Mouse (Mus musculus) lung, embryonic 14.5 days (tissue): Measurements from ENCODE around the gene Pgr. TPM values are rescaled to one million over a fixed set of nuclear protein-coding genes. Genes with fewer than 3 reads are reported as not detected.

ENCODE experiments used
- ATAC-seq: fragments of 200-750 bp; cut with Nextera tagmentation; 2 replicates; pipeline ENCODE4 v1.8.0; 2017; ENCODE audit warnings: mild to moderate bottlenecking, moderate TSS enrichment, moderate library complexity; ENCODE audit not compliant: insufficient read depth
- DNase-seq: peaks from one replicate; pipeline ENCODE4 v3.0.0-alpha.2; 2015
- H3K27ac ChIP-seq: fragments of 300-500 bp; sonication (generic); 2 replicates; pipeline ENCODE4 v1.5.1; 2014; ENCODE audit warnings: low read depth, mild to moderate bottlenecking, moderate library complexity
- H3K27me3 ChIP-seq: fragments of 300-500 bp; sonication (generic); 2 replicates; pipeline ENCODE4 v1.6.1; 2014; ENCODE audit warnings: low read length, control low read depth; ENCODE audit not compliant: insufficient read depth
- H3K36me3 ChIP-seq: fragments of 300-500 bp; sonication (generic); 2 replicates; pipeline ENCODE4 v1.6.1; 2014; ENCODE audit warnings: control low read depth; ENCODE audit not compliant: insufficient read depth
- H3K4me1 ChIP-seq: fragments of 300-500 bp; sonication (generic); 2 replicates; pipeline ENCODE4 v1.6.1; 2014; ENCODE audit warnings: antibody characterized with exemption, control low read depth; ENCODE audit not compliant: insufficient read depth
- H3K4me2 ChIP-seq: fragments of 300-500 bp; sonication (generic); 2 replicates; pipeline ENCODE4 v1.6.1; 2014; ENCODE audit warnings: mild to moderate bottlenecking
- H3K4me3 ChIP-seq: fragments of 300-500 bp; sonication (generic); 2 replicates; pipeline ENCODE4 v1.5.1; 2014; ENCODE audit warnings: low read depth, low read length
- H3K9ac ChIP-seq: fragments of 300-500 bp; sonication (generic); 2 replicates; pipeline ENCODE4 v1.6.1; 2014
- H3K9me3 ChIP-seq: fragments of 300-500 bp; sonication (generic); 2 replicates; pipeline ENCODE4 v1.6.1; 2016; ENCODE audit warnings: low read depth, low read length, control low read depth
- CTCF ChIP-seq: IDR thresholded peaks from 2 replicates; pipeline ENCODE4 v1.5.1; 2016; ENCODE audit warnings: antibody characterized with exemption, low read depth
- WGBS: fragments of 180-500 bp; shearing (Covaris S2); extraction: QIAGEN DNeasy Blood & Tissue Kit; methylation state at CpG from one replicate; pipeline ENCODE4 v1.1.7; 2014; 5-methylcytosine and 5-hydroxymethylcytosine counted together
- polyA plus RNA-seq: library from polyadenylated mRNA; unstranded; fragments of >200 nt; fragmentation: Nextera tagmentation; extraction: Ambion mirVana; gene quantifications from 2 replicates; pipeline ENCODE4 v1.2.1, GENCODE M21; 2014

The Pgr gene
- polyA plus RNA-seq, 1 experiment from 2014 or later: 0.47 TPM

DNA sequence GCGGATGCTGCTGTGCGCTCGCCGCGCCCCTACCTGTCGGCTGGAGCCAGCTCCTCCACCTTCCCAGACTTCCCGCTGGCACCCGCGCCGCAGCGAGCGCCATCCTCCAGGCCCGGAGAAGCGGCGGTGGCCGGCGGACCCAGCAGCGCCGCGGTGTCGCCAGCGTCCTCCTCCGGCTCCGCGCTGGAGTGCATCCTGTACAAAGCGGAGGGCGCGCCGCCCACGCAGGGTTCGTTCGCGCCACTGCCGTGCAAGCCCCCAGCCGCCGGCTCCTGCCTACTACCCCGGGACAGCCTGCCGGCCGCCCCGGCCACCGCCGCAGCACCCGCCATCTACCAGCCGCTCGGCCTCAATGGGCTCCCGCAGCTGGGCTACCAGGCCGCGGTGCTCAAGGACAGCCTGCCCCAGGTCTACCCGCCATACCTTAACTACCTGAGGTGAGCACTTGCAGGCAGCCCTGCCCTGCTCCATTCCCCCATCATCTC is 2.1 kb downstream of the Pgr start:
- H3K9ac ChIP-seq: peak overlapping the region; percentile 41
- peak; percentile 64 for ATAC-seq
- peaks cover 43% of the 10 kb centered on the region for H3K27me3 ChIP-seq
- no peaks in the 10 kb centered on the region for H3K36me3 ChIP-seq
- no peaks in the 10 kb centered on the region for H3K9me3 ChIP-seq
- WGBS: under 1% methylated on average over 47 of the region's 49 CpGs
- TF ChIP-seq CTCF: no peak
- DNase-seq: peak; percentile 43
- H3K4me2 ChIP-seq: peak overlapping the region; percentile 87
- peak overlapping the region; percentile 50 for H3K4me3 ChIP-seq
- H3K27ac ChIP-seq: no peak overlapping the region
- no peaks in the 10 kb centered on the region for H3K4me1 ChIP-seq

DNA sequence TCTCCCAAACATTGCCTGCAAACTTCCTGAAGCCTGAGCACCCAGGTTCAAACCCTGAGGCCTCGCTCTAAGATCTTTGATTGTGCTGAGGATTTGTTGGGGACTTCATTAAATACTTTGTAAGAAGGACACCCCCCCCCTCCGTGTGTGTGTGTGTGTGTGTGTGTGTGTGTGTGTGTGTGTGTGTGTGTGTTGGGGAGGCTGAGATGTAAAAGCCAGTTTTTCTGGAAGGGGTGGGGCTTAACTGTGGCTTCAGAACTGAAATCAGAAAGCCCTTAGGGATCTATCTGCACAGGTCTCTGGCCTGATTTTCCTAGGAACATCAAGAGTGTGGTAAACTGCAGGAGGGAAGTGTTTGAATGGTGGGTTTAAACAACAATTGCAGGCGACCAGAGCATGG is 2.6 kb downstream of the Pgr start:
- Histone ChIP-seq H3K4me3 (peak overlapping the region; percentile 50), H3K4me1 (no peaks in the 10 kb centered on the region), H3K27ac (no peak overlapping the region), H3K9ac (no peak overlapping the region), H3K36me3 (no peaks in the 10 kb centered on the region), H3K9me3 (no peaks in the 10 kb centered on the region), H3K4me2 (peak overlapping the region; percentile 87), H3K27me3 (peaks cover 43% of the 10 kb centered on the region)
- WGBS: 33% methylated on average over 3 of the region's 3 CpGs
- ATAC-seq (no peak), DNase-seq (no peak)
- TF ChIP-seq CTCF: no peak

DNA sequence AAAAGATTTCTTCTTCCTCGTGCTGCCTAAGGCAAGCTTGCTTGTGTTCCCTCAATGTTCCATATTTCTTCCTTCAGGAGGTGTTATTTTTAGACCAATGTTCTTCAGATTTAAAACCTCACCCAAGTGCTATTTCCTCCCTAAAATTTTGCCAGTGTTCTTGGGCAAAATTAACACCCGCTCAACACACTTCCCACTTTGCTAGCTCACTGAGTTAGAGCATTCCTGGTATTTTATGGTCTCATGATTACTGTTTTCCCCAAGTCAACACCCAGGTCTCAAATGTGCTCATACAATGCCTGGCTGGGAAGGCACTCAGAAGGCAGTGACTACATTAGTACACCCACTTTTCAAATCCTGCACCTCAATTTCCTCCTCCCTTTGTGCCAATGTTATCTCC is 27.9 kb downstream of the Pgr start:
- Histone ChIP-seq H3K4me3 (no peak overlapping the region), H3K27ac (no peak overlapping the region), H3K4me1 (no peaks in the 10 kb centered on the region), H3K9ac (no peak overlapping the region), H3K36me3 (no peaks in the 10 kb centered on the region), H3K27me3 (no peaks in the 10 kb centered on the region), H3K9me3 (no peaks in the 10 kb centered on the region), H3K4me2 (no peak overlapping the region)
- DNase-seq (no peak), ATAC-seq (no peak)
- TF ChIP-seq CTCF: no peak
- 83% methylated on average over 2 of the region's 2 CpGs for WGBS

DNA sequence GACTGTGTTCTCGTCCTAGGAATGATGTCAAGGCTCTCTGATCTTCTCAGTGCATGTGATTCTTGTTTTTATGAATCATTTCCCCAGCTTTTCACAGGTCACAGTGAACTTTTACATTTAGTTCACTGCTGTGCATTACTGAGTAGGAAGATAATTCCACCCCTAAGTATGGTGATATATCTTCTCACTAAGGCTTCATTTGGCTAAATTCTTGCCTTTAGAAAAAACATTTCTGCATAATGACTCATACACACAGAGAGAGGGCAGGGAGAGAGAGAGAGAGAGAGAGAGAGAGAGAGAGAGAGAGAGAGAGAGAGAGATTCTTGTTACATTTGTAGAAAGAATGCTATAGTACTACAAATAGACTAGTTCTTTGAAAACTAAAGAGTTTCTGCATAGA is 38.1 kb downstream of the Pgr start:
- Histone ChIP-seq H3K4me2 (no peak overlapping the region), H3K36me3 (no peaks in the 10 kb centered on the region), H3K9me3 (no peaks in the 10 kb centered on the region), H3K27ac (no peak overlapping the region), H3K4me3 (no peak overlapping the region), H3K9ac (no peak overlapping the region), H3K4me1 (no peaks in the 10 kb centered on the region), H3K27me3 (no peaks in the 10 kb centered on the region)
- DNase-seq (no peak), ATAC-seq (no peak)
- 20% methylated on average over 1 of the region's 1 CpGs for WGBS
- TF ChIP-seq CTCF: no peak

DNA sequence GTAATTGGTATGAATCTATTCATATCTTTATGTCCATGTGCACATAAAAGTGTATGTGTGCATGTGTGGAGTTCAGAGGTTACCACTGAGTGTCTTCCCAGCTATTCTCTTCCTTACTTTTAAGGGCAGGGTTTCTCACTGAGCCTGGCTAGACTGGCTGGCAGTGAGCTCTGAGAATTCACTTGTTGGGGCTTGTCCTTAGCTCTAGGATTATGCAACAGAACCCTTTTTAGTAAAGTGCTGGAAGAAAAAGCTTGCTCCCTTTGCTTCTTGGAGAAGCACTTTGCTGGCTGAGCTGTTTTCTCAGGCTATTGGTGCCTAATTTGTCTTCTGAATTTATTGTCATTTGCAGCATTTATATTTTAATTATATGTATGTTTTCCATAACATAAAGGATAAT is 53.7 kb downstream of the Pgr start:
- no peaks in the 10 kb centered on the region for H3K9me3 ChIP-seq
- no peak for TF ChIP-seq CTCF
- H3K27me3 ChIP-seq: no peaks in the 10 kb centered on the region
- H3K9ac ChIP-seq: no peak overlapping the region
- no peak for DNase-seq
- H3K4me1 ChIP-seq: no peaks in the 10 kb centered on the region
- no peak for ATAC-seq
- H3K4me3 ChIP-seq: no peak overlapping the region
- no peak overlapping the region for H3K27ac ChIP-seq
- no peaks in the 10 kb centered on the region for H3K36me3 ChIP-seq
- no peak overlapping the region for H3K4me2 ChIP-seq

DNA sequence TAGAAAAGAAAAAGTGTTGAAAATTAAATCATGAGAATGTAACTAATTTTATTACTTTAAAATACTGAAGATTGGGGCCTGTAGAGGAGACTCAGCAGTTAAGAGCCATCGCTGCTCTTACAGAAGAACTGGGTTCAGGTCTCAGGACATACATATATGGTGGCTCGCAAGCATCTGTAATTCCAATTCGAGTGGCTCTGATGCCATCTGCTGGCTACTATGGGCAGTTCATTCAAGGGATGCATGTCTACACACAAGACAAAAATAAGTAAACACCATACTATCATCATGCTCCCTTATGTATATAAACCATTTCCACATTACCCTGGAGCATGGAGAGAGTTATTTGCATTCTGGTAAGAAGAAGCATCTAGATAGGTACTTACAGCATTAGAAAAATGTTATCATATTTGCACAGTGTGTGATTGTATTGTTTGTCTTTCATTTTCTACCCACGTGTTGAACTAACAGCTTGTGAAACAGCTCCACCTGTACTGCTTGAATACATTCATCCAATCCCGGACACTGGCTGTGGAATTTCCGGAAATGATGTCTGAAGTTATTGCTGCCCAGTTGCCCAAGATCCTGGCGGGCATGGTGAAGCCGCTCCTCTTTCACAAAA is 65.0 kb downstream of the Pgr start:
- H3K9me3 ChIP-seq: no peaks in the 10 kb centered on the region
- no peaks in the 10 kb centered on the region for H3K27me3 ChIP-seq
- no peak overlapping the region for H3K27ac ChIP-seq
- no peak overlapping the region for H3K4me3 ChIP-seq
- peak; percentile 71 for TF ChIP-seq CTCF
- DNase-seq: peak; percentile 77
- no peaks in the 10 kb centered on the region for H3K4me1 ChIP-seq
- no peaks in the 10 kb centered on the region for H3K36me3 ChIP-seq
- no peak; the same call in 1 of the 2 replicates for ATAC-seq
- WGBS: 60% methylated on average over 8 of the region's 8 CpGs
- H3K9ac ChIP-seq: no peak overlapping the region
- H3K4me2 ChIP-seq: no peak overlapping the region

DNA sequence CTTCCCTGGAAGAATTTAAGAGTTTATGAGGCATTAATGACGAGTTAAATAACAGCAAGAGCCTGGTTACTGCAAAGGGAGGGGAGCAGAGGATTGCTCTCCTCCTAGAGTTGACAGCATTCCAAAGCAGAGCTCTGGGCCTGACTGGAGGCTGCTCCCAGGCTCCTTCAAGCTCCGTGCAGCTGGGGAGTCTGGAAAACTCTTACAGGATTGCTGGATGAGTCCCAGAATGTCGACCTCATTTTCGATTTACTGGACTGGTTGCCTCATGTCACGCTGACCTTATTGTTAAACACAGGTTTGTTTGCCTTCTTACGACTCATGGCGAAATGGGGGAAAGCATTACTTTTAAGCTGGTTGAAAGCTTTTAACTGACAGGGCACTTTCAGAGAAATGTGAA is 70.6 kb downstream of the Pgr start:
- H3K4me2 ChIP-seq: no peak overlapping the region
- no peak for TF ChIP-seq CTCF
- no peaks in the 10 kb centered on the region for H3K4me1 ChIP-seq
- H3K27me3 ChIP-seq: no peaks in the 10 kb centered on the region
- H3K27ac ChIP-seq: no peak overlapping the region
- H3K9ac ChIP-seq: no peak overlapping the region
- peak; percentile 48 for DNase-seq
- ATAC-seq: peak; percentile 56; the same call in 1 of the 2 replicates
- H3K36me3 ChIP-seq: no peaks in the 10 kb centered on the region
- H3K4me3 ChIP-seq: no peak overlapping the region
- no peaks in the 10 kb centered on the region for H3K9me3 ChIP-seq
- 45% methylated on average over 7 of the region's 7 CpGs for WGBS
